In genomic region chr5:138094474-138094873, GRCm38 (mm10) we compare ENCODE assay signal across 34 mouse cellular contexts. TPM values are rescaled to one million over a fixed set of nuclear protein-coding genes. Genes with fewer than 3 reads are reported as not detected.
A peak's percentile ranks its signal among the peaks of the same experiment; 100 is the strongest.
DNase-seq lines count a peak whose midpoint lies in the region; ATAC-seq lines count a peak whose summit lies in the region.
"Had no signal": no experiment of that assay in that cellular context is flagged by ENCODE, and none has a peak within 500 bp of the region (broad histone marks: within the 10 kb centered on the region; RNA-seq: fewer than 3 reads in every experiment).

No protein-coding gene starts in this region.

- H3K9me3 ChIP-seq in liver, embryonic 13.5 days (replicated peaks), result no peaks in the 10 kb centered on the region
- H3K9me3 ChIP-seq in liver, embryonic 15.5 days (replicated peaks), result no peaks in the 10 kb centered on the region
- no peaks in the 10 kb centered on the region for H3K9me3 ChIP-seq in liver, embryonic 16.5 days (replicated peaks; ENCODE audit: control insufficient read depth, low read length)
- H3K9me3 ChIP-seq: embryonic facial prominence, embryonic 12.5 days; embryonic facial prominence, embryonic 15.5 days; hindbrain, embryonic 12.5 days; hindbrain, embryonic 15.5 days had no signal

- peaks cover under 1% of the 10 kb centered on the region for H3K4me1 ChIP-seq in liver, embryonic 13.5 days (replicated peaks)
- peaks cover 10% of the 10 kb centered on the region; the same call in 1 of the 2 replicates for H3K4me1 ChIP-seq in liver, embryonic 15.5 days (replicated peaks)
- peaks cover 5% of the 10 kb centered on the region for H3K4me1 ChIP-seq in liver, embryonic 16.5 days (ENCODE audit: control insufficient read depth, low read depth, low read length)
- H3K4me1 ChIP-seq: embryonic facial prominence, embryonic 12.5 days; embryonic facial prominence, embryonic 15.5 days; hindbrain, embryonic 12.5 days; hindbrain, embryonic 15.5 days had no signal

- ATAC-seq in liver, embryonic 13.5 days (ENCODE audit: low read depth), result peak; percentile 76
- peak; percentile 84 for ATAC-seq in liver, embryonic 15.5 days (ENCODE audit: insufficient read depth)
- peak; percentile 92 for ATAC-seq in liver, embryonic 16.5 days (ENCODE audit: low read depth)
- no peak for ATAC-seq in megakaryocyte, adult 5-6 weeks (ENCODE audit: poor library complexity, severe bottlenecking)
- ATAC-seq: CD4-positive, CD25-positive, alpha-beta regulatory T cell, adult 4 months; forebrain, embryonic 14.5 days; forebrain, postnatal 0 days had no signal

- H3K36me3 ChIP-seq in liver, embryonic 13.5 days, result peaks cover 69% of the 10 kb centered on the region
- H3K36me3 ChIP-seq in liver, embryonic 15.5 days (replicated peaks), result peaks cover 69% of the 10 kb centered on the region
- peaks cover 33% of the 10 kb centered on the region for H3K36me3 ChIP-seq in liver, embryonic 16.5 days (ENCODE audit: control insufficient read depth, insufficient read depth)

- H3K27ac ChIP-seq in liver, embryonic 13.5 days, result no peak overlapping the region
- peak overlapping the region; percentile 56 for H3K27ac ChIP-seq in liver, embryonic 15.5 days (replicated peaks)
- H3K27ac ChIP-seq in liver, embryonic 16.5 days (ENCODE audit: low read length), result peak overlapping the region; percentile 71
- H3K27ac ChIP-seq: embryonic facial prominence, embryonic 12.5 days; embryonic facial prominence, embryonic 15.5 days; gastrocnemius, adult 2 months; heart, adult 2 months; hindbrain, embryonic 12.5 days; hindbrain, embryonic 15.5 days had no signal

- no peak overlapping the region for H3K4me3 ChIP-seq in liver, embryonic 13.5 days (replicated peaks)
- no peak overlapping the region for H3K4me3 ChIP-seq in liver, embryonic 15.5 days (replicated peaks)
- H3K4me3 ChIP-seq in liver, embryonic 16.5 days (ENCODE audit: low read depth, low read length), result no peak overlapping the region
- H3K4me3 ChIP-seq: embryonic facial prominence, embryonic 12.5 days; embryonic facial prominence, embryonic 15.5 days; gastrocnemius, adult 2 months; heart, adult 2 months; hindbrain, embryonic 12.5 days; hindbrain, embryonic 15.5 days had no signal

- DNase-seq in liver, embryonic 13.5 days, result no peak
- DNase-seq in liver, result no peak
- DNase-seq in kidney, adult 11 months, result no peak
- DNase-seq: adrenal gland, adult 2 months; adrenal gland, postnatal 14 days; cerebellum, adult 11 months; cerebellum, adult 2 months; cerebellum, adult 9-11 months; cerebellum, postnatal 25 days; forebrain, postnatal 0 days; gastrocnemius, adult 2 months; gastrocnemius, postnatal 14 days; heart, adult 2 months had no signal

- H3K9ac ChIP-seq in liver, embryonic 13.5 days, result no peak overlapping the region
- no peak overlapping the region for H3K9ac ChIP-seq in liver, embryonic 15.5 days
- no peak overlapping the region for H3K9ac ChIP-seq in liver, embryonic 16.5 days (ENCODE audit: low read depth, low read length)
- H3K9ac ChIP-seq: embryonic facial prominence, embryonic 12.5 days; embryonic facial prominence, embryonic 15.5 days; forebrain, postnatal 0 days; hindbrain, embryonic 12.5 days; hindbrain, embryonic 15.5 days had no signal

- H3K27me3 ChIP-seq in liver, embryonic 13.5 days, result no peaks in the 10 kb centered on the region
- H3K27me3 ChIP-seq in liver, embryonic 15.5 days, result no peaks in the 10 kb centered on the region
- H3K27me3 ChIP-seq in liver, embryonic 16.5 days (ENCODE audit: control insufficient read depth, insufficient read depth, low read depth, low read length), result no peaks in the 10 kb centered on the region
- H3K27me3 ChIP-seq: embryonic facial prominence, embryonic 12.5 days; embryonic facial prominence, embryonic 15.5 days; hindbrain, embryonic 12.5 days; hindbrain, embryonic 15.5 days had no signal

- no peak overlapping the region for H3K4me2 ChIP-seq in liver, embryonic 13.5 days
- no peak overlapping the region for H3K4me2 ChIP-seq in liver, embryonic 15.5 days
- H3K4me2 ChIP-seq in liver, embryonic 16.5 days (ENCODE audit: low read depth, low read length), result no peak overlapping the region
- H3K4me2 ChIP-seq: embryonic facial prominence, embryonic 12.5 days; embryonic facial prominence, embryonic 15.5 days; heart, embryonic 11.5 days; hindbrain, embryonic 12.5 days; hindbrain, embryonic 15.5 days had no signal

- WGBS in liver, embryonic 13.5 days (ENCODE audit: insufficient replicate concordance), result 83% methylated on average over 6 of the region's 6 CpGs
- WGBS in liver, embryonic 15.5 days (ENCODE audit: insufficient replicate concordance), result 78% methylated on average over 6 of the region's 6 CpGs
- 78% methylated on average over 6 of the region's 6 CpGs for WGBS in liver, embryonic 16.5 days (ENCODE audit: insufficient replicate concordance)

RNA-seq across cellular contexts. Expression of gene Zkscan1, which starts 9.6 kb away (rescaled TPM):
- polyA plus RNA-seq in liver, embryonic 13.5 days (2015; fragmentation: Nextera tagmentation; extraction: Ambion mirVana), result 3.8 and 5.2 TPM in 2 replicates
- polyA plus RNA-seq in liver, embryonic 15.5 days (2015; fragmentation: Nextera tagmentation; extraction: Ambion mirVana), result 3.7 and 3.8 TPM in 2 replicates
- 3.9 and 4.4 TPM in 2 replicates for polyA plus RNA-seq in liver, embryonic 16.5 days (2015; fragmentation: Nextera tagmentation; extraction: Ambion mirVana)
- 16.1 TPM in 2 replicates for total RNA-seq in megakaryocyte, adult 5-6 weeks (2015)
- total RNA-seq in megakaryocyte, adult 5-6 weeks (2017), result 13.1 and 14.2 TPM in 2 replicates

RNA-seq across cellular contexts. Expression of gene Zscan21, which starts 22.2 kb away (rescaled TPM):
- 15.4 and 16.0 TPM in 2 replicates for polyA plus RNA-seq in liver, embryonic 13.5 days (2015; fragmentation: Nextera tagmentation; extraction: Ambion mirVana)
- polyA plus RNA-seq in liver, embryonic 15.5 days (2015; fragmentation: Nextera tagmentation; extraction: Ambion mirVana), result 14.6 and 16.8 TPM in 2 replicates
- 14.6 and 15.1 TPM in 2 replicates for polyA plus RNA-seq in liver, embryonic 16.5 days (2015; fragmentation: Nextera tagmentation; extraction: Ambion mirVana)
- 10.3 and 12.2 TPM in 2 replicates for total RNA-seq in megakaryocyte, adult 5-6 weeks (2015)
- total RNA-seq in megakaryocyte, adult 5-6 weeks (2017), result 7.2 and 7.7 TPM in 2 replicates

RNA-seq across cellular contexts. Expression of gene Smok3c, which starts 41.5 kb away (rescaled TPM):
- polyA plus RNA-seq in liver, embryonic 13.5 days (2015; fragmentation: Nextera tagmentation; extraction: Ambion mirVana), result not detected in 2 replicates
- not detected in 2 replicates for polyA plus RNA-seq in liver, embryonic 15.5 days (2015; fragmentation: Nextera tagmentation; extraction: Ambion mirVana)
- polyA plus RNA-seq in liver, embryonic 16.5 days (2015; fragmentation: Nextera tagmentation; extraction: Ambion mirVana), result not detected in 2 replicates
- total RNA-seq in megakaryocyte, adult 5-6 weeks (2015), result not detected in 2 replicates
- total RNA-seq in megakaryocyte, adult 5-6 weeks (2017), result not detected in 2 replicates
- total RNA-seq: adrenal gland, adult 2 months; adrenal gland, postnatal 14 days; adrenal gland, postnatal 4 days; common myeloid progenitor, adult 5-6 weeks; forebrain, postnatal 0 days; gastrocnemius, adult 2 months; gastrocnemius, postnatal 14 days; heart, adult 2 months; heart, postnatal 25 days; hematopoietic stem cell, adult 5-6 weeks; MEL had no signal
- polyA plus RNA-seq: adrenal gland, adult 2 months; C2C12; CD4-positive, CD25-positive, alpha-beta regulatory T cell, adult 4 months; cerebellum, adult 2 months; embryonic facial prominence, embryonic 12.5 days; embryonic facial prominence, embryonic 15.5 days; forebrain, embryonic 11.5 days; forebrain, embryonic 14.5 days; forebrain, postnatal 0 days; frontal cortex, adult 2 months; gonadal fat pad, adult 2 months; heart, adult 2 months; heart, embryonic 11.5 days; heart, embryonic 14.5 days; heart, postnatal 0 days; hindbrain, embryonic 12.5 days; hindbrain, embryonic 15.5 days had no signal
